26 mouse cellular contexts compared by ENCODE assay signal in genomic region chr17:37242198-37242597, GRCm38 (mm10). TPM values are rescaled to one million over a fixed set of nuclear protein-coding genes. Genes with fewer than 3 reads are reported as not detected.
A peak's percentile ranks its signal among the peaks of the same experiment; 100 is the strongest.
DNase-seq lines count a peak whose midpoint lies in the region; ATAC-seq and TF ChIP-seq lines count a peak whose summit lies in the region.
"Had no signal": no experiment of that assay in that cellular context is flagged by ENCODE, and none has a peak within 500 bp of the region (broad histone marks: within the 10 kb centered on the region; RNA-seq: fewer than 3 reads in every experiment).

No protein-coding gene starts in this region.

- H3K27me3 ChIP-seq in intestine, embryonic 15.5 days (replicated peaks): no peaks in the 10 kb centered on the region
- no peaks in the 10 kb centered on the region for H3K27me3 ChIP-seq in intestine, postnatal 0 days (replicated peaks; ENCODE audit: control insufficient read depth, insufficient read depth, low read length)
- H3K27me3 ChIP-seq in ES-Bruce4 (ENCODE audit: control insufficient read depth, insufficient read depth, low read length, poor library complexity, severe bottlenecking): no peaks in the 10 kb centered on the region
- H3K27me3 ChIP-seq in liver, embryonic 16.5 days (ENCODE audit: control insufficient read depth, insufficient read depth, low read depth, low read length): no peaks in the 10 kb centered on the region
- H3K27me3 ChIP-seq in hindbrain, embryonic 11.5 days (ENCODE audit: control insufficient read depth, insufficient read depth, low read length): no peaks in the 10 kb centered on the region
- H3K27me3 ChIP-seq: embryonic facial prominence, embryonic 12.5 days; heart, embryonic 15.5 days; hindbrain, embryonic 15.5 days had no signal

- no peak for TF ChIP-seq CTCF in intestine, postnatal 0 days (IDR thresholded peaks at IDR 0.05; ENCODE audit: low read depth)
- no peak for TF ChIP-seq CTCF in ES-Bruce4 (IDR thresholded peaks at IDR 0.05; ENCODE audit: low read depth, low read length)

- peak; percentile 62 for ATAC-seq in intestine, embryonic 15.5 days
- no peak for ATAC-seq in intestine, postnatal 0 days
- ATAC-seq in liver, embryonic 16.5 days (ENCODE audit: low read depth): peak; percentile 58; the same call in 1 of the 2 replicates
- ATAC-seq in hindbrain, embryonic 11.5 days (ENCODE audit: low FRiP score): no peak
- ATAC-seq: activated CD4-positive, CD25-positive, alpha-beta regulatory T cell, adult 4 months; CD4-positive, CD25-positive, alpha-beta regulatory T cell, adult 4 months; forebrain, embryonic 16.5 days had no signal

- no peak for TF ChIP-seq EP300 in ES-Bruce4 (IDR thresholded peaks at IDR 0.05; ENCODE audit: insufficient read depth, low read depth, low read length)

- H3K4me2 ChIP-seq in intestine, embryonic 15.5 days (replicated peaks): no peak overlapping the region
- H3K4me2 ChIP-seq in intestine, postnatal 0 days (replicated peaks; ENCODE audit: low read depth): no peak overlapping the region
- H3K4me2 ChIP-seq in liver, embryonic 16.5 days (ENCODE audit: low read depth, low read length): no peak overlapping the region
- H3K4me2 ChIP-seq in hindbrain, embryonic 11.5 days (replicated peaks; ENCODE audit: low read depth, low read length): no peak overlapping the region
- H3K4me2 ChIP-seq: embryonic facial prominence, embryonic 12.5 days; heart, embryonic 11.5 days; heart, embryonic 15.5 days; hindbrain, embryonic 15.5 days had no signal

- H3K9ac ChIP-seq in intestine, embryonic 15.5 days: no peak overlapping the region
- no peak overlapping the region for H3K9ac ChIP-seq in intestine, postnatal 0 days (ENCODE audit: low read depth, low read length)
- H3K9ac ChIP-seq in ES-Bruce4 (ENCODE audit: low read depth, poor library complexity, severe bottlenecking): no peak overlapping the region
- H3K9ac ChIP-seq in liver, embryonic 16.5 days (ENCODE audit: low read depth, low read length): no peak overlapping the region
- no peak overlapping the region for H3K9ac ChIP-seq in hindbrain, embryonic 11.5 days (ENCODE audit: low read depth, low read length)
- H3K9ac ChIP-seq: embryonic facial prominence, embryonic 12.5 days; heart, embryonic 15.5 days; hindbrain, embryonic 15.5 days had no signal

- no peak overlapping the region for H3K27ac ChIP-seq in intestine, embryonic 15.5 days
- no peak overlapping the region for H3K27ac ChIP-seq in intestine, postnatal 0 days (ENCODE audit: low read depth, low read length)
- H3K27ac ChIP-seq in ES-Bruce4 (ENCODE audit: insufficient read depth, low read length): 0 out of 2 replicates have a peak overlapping the region, but pooled peaks have one; percentile 16
- no peak overlapping the region for H3K27ac ChIP-seq in liver, embryonic 16.5 days (ENCODE audit: low read length)
- no peak overlapping the region for H3K27ac ChIP-seq in hindbrain, embryonic 11.5 days (ENCODE audit: low read depth, low read length)
- H3K27ac ChIP-seq: embryonic facial prominence, embryonic 12.5 days; heart, adult 2 months; heart, embryonic 15.5 days; hindbrain, embryonic 15.5 days had no signal

- no peaks in the 10 kb centered on the region for H3K4me1 ChIP-seq in intestine, embryonic 15.5 days (replicated peaks)
- H3K4me1 ChIP-seq in intestine, postnatal 0 days (replicated peaks; ENCODE audit: control insufficient read depth, insufficient read depth, low read length): no peaks in the 10 kb centered on the region
- H3K4me1 ChIP-seq in ES-Bruce4 (ENCODE audit: control insufficient read depth, insufficient read depth, low read length): no peaks in the 10 kb centered on the region
- no peaks in the 10 kb centered on the region for H3K4me1 ChIP-seq in liver, embryonic 16.5 days (ENCODE audit: control insufficient read depth, low read depth, low read length)
- H3K4me1 ChIP-seq in hindbrain, embryonic 11.5 days (replicated peaks; ENCODE audit: control insufficient read depth, insufficient read depth, low read length): no peaks in the 10 kb centered on the region
- H3K4me1 ChIP-seq: embryonic facial prominence, embryonic 12.5 days; heart, embryonic 15.5 days; hindbrain, embryonic 15.5 days had no signal

- WGBS in intestine, embryonic 15.5 days: 10% methylated on average over 3 of the region's 3 CpGs
- 10% methylated on average over 3 of the region's 3 CpGs for whole genome bisulfite sequencing in intestine, postnatal 0 days
- WGBS in liver, embryonic 16.5 days (ENCODE audit: insufficient replicate concordance): 32% methylated on average over 3 of the region's 3 CpGs
- WGBS in hindbrain, embryonic 11.5 days: 53% methylated on average over 3 of the region's 3 CpGs

- H3K36me3 ChIP-seq in intestine, embryonic 15.5 days: no peaks in the 10 kb centered on the region
- H3K36me3 ChIP-seq in intestine, postnatal 0 days (ENCODE audit: control insufficient read depth, insufficient read depth): no peaks in the 10 kb centered on the region
- H3K36me3 ChIP-seq in ES-Bruce4 (ENCODE audit: control insufficient read depth, insufficient read depth, low read length, poor library complexity, severe bottlenecking): no peaks in the 10 kb centered on the region
- no peaks in the 10 kb centered on the region for H3K36me3 ChIP-seq in liver, embryonic 16.5 days (ENCODE audit: control insufficient read depth, insufficient read depth)
- H3K36me3 ChIP-seq in hindbrain, embryonic 11.5 days (ENCODE audit: control insufficient read depth, insufficient read depth, low read length): no peaks in the 10 kb centered on the region
- H3K36me3 ChIP-seq: embryonic facial prominence, embryonic 12.5 days; heart, embryonic 15.5 days; hindbrain, embryonic 15.5 days had no signal

- no peak for TF ChIP-seq POLR2A in ES-Bruce4 (IDR thresholded peaks at IDR 0.05; ENCODE audit: insufficient read depth, low read length)

- no peak overlapping the region for H3K4me3 ChIP-seq in intestine, embryonic 15.5 days (replicated peaks)
- no peak overlapping the region for H3K4me3 ChIP-seq in intestine, postnatal 0 days (ENCODE audit: low read depth, low read length)
- no peak overlapping the region for H3K4me3 ChIP-seq in ES-Bruce4 (ENCODE audit: low read depth, low read length)
- H3K4me3 ChIP-seq in liver, embryonic 16.5 days (ENCODE audit: low read depth, low read length): no peak overlapping the region
- no peak overlapping the region for H3K4me3 ChIP-seq in hindbrain, embryonic 11.5 days (ENCODE audit: low read depth, low read length)
- H3K4me3 ChIP-seq: embryonic facial prominence, embryonic 12.5 days; heart, adult 2 months; heart, embryonic 15.5 days; hindbrain, embryonic 15.5 days had no signal

- DNase-seq in yolk sac, embryonic 10.5 days (ENCODE audit: low spot score): peak; percentile 48
- no peak for DNase-seq in lung, postnatal 4 days
- DNase-seq in hindbrain, embryonic 11.5 days (ENCODE audit: low spot score): no peak
- DNase-seq: adrenal gland, postnatal 14 days; B cell, adult 2 months; cerebellum, adult 11-12 months; cerebellum, adult 9-10 months; cerebellum, postnatal 25 days; gastrocnemius, postnatal 10 days; heart, adult 2 months; heart, postnatal 14 days had no signal

- H3K9me3 ChIP-seq in intestine, embryonic 15.5 days: no peaks in the 10 kb centered on the region; the same call in 1 of the 2 replicates
- no peaks in the 10 kb centered on the region for H3K9me3 ChIP-seq in intestine, postnatal 0 days (ENCODE audit: control insufficient read depth)
- peaks cover 23% of the 10 kb centered on the region for H3K9me3 ChIP-seq in ES-Bruce4 (replicated peaks; ENCODE audit: control insufficient read depth, insufficient read depth, low read length, poor library complexity, severe bottlenecking)
- no peaks in the 10 kb centered on the region for H3K9me3 ChIP-seq in liver, embryonic 16.5 days (replicated peaks; ENCODE audit: control insufficient read depth, low read length)
- H3K9me3 ChIP-seq in hindbrain, embryonic 11.5 days (ENCODE audit: control insufficient read depth, low read length): no peaks in the 10 kb centered on the region
- H3K9me3 ChIP-seq: embryonic facial prominence, embryonic 12.5 days; heart, embryonic 15.5 days; hindbrain, embryonic 15.5 days had no signal

RNA-seq across cellular contexts. Expression of gene Olfr97, which starts 5.1 kb away (rescaled TPM):
- not detected in 2 replicates for polyA plus RNA-seq in intestine, embryonic 15.5 days (2015; fragmentation: Nextera tagmentation; extraction: Ambion mirVana)
- not detected in 2 replicates for polyA plus RNA-seq in intestine, postnatal 0 days (2015; fragmentation: Nextera tagmentation; extraction: Ambion mirVana)
- not detected in 2 replicates for polyA plus RNA-seq in ES-Bruce4 (2011; ENCODE audit: insufficient read depth, insufficient read length, low read depth, missing spikeins)
- polyA plus RNA-seq in liver, embryonic 16.5 days (2015; fragmentation: Nextera tagmentation; extraction: Ambion mirVana): not detected in 2 replicates
- not detected in 2 replicates for polyA plus RNA-seq in hindbrain, embryonic 11.5 days (2014; fragmentation: Nextera tagmentation; extraction: Ambion mirVana)
- polyA plus RNA-seq: activated CD4-positive, CD25-positive, alpha-beta regulatory T cell, adult 4 months; CD4-positive, CD25-positive, alpha-beta regulatory T cell, adult 4 months; cortical plate, adult 2 months; embryonic facial prominence, embryonic 12.5 days; forebrain, embryonic 11.5 days; forebrain, embryonic 16.5 days; frontal cortex, adult 2 months; gonadal fat pad, adult 2 months; heart, adult 2 months; heart, embryonic 11.5 days; heart, embryonic 15.5 days; hindbrain, embryonic 15.5 days had no signal

RNA-seq across cellular contexts. Expression of gene Olfr98, which starts 21.4 kb away (rescaled TPM):
- polyA plus RNA-seq in intestine, embryonic 15.5 days (2015; fragmentation: Nextera tagmentation; extraction: Ambion mirVana): not detected in 2 replicates
- not detected in 2 replicates for polyA plus RNA-seq in intestine, postnatal 0 days (2015; fragmentation: Nextera tagmentation; extraction: Ambion mirVana)
- not detected in 2 replicates for polyA plus RNA-seq in ES-Bruce4 (2011; ENCODE audit: insufficient read depth, insufficient read length, low read depth, missing spikeins)
- not detected in 2 replicates for polyA plus RNA-seq in liver, embryonic 16.5 days (2015; fragmentation: Nextera tagmentation; extraction: Ambion mirVana)
- polyA plus RNA-seq in hindbrain, embryonic 11.5 days (2014; fragmentation: Nextera tagmentation; extraction: Ambion mirVana): not detected in 2 replicates
- polyA plus RNA-seq: CD4-positive, CD25-positive, alpha-beta regulatory T cell, adult 4 months; cortical plate, adult 2 months; embryonic facial prominence, embryonic 12.5 days; forebrain, embryonic 11.5 days; forebrain, embryonic 16.5 days; frontal cortex, adult 2 months; gonadal fat pad, adult 2 months; heart, adult 2 months; heart, embryonic 11.5 days; heart, embryonic 15.5 days; hindbrain, embryonic 15.5 days had no signal

RNA-seq across cellular contexts. Expression of gene Olfr96, which starts 22.3 kb away (rescaled TPM):
- polyA plus RNA-seq in intestine, embryonic 15.5 days (2015; fragmentation: Nextera tagmentation; extraction: Ambion mirVana): not detected in 2 replicates
- not detected in 2 replicates for polyA plus RNA-seq in intestine, postnatal 0 days (2015; fragmentation: Nextera tagmentation; extraction: Ambion mirVana)
- polyA plus RNA-seq in ES-Bruce4 (2011; ENCODE audit: insufficient read depth, insufficient read length, low read depth, missing spikeins): not detected in 2 replicates
- not detected in 2 replicates for polyA plus RNA-seq in liver, embryonic 16.5 days (2015; fragmentation: Nextera tagmentation; extraction: Ambion mirVana)
- polyA plus RNA-seq in hindbrain, embryonic 11.5 days (2014; fragmentation: Nextera tagmentation; extraction: Ambion mirVana): not detected in 2 replicates
- polyA plus RNA-seq: activated CD4-positive, CD25-positive, alpha-beta regulatory T cell, adult 4 months; CD4-positive, CD25-positive, alpha-beta regulatory T cell, adult 4 months; cortical plate, adult 2 months; embryonic facial prominence, embryonic 12.5 days; forebrain, embryonic 11.5 days; forebrain, embryonic 16.5 days; frontal cortex, adult 2 months; gonadal fat pad, adult 2 months; heart, adult 2 months; heart, embryonic 11.5 days; heart, embryonic 15.5 days; hindbrain, embryonic 15.5 days had no signal

RNA-seq across cellular contexts. Expression of gene H2-M3, which starts 27.8 kb away (rescaled TPM):
- polyA plus RNA-seq in intestine, embryonic 15.5 days (2015; fragmentation: Nextera tagmentation; extraction: Ambion mirVana): 4.8 and 4.9 TPM in 2 replicates
- 2.9 and 3.4 TPM in 2 replicates for polyA plus RNA-seq in intestine, postnatal 0 days (2015; fragmentation: Nextera tagmentation; extraction: Ambion mirVana)
- polyA plus RNA-seq in ES-Bruce4 (2011; ENCODE audit: insufficient read depth, insufficient read length, low read depth, missing spikeins): 3.3 and 3.4 TPM in 2 replicates
- polyA plus RNA-seq in liver, embryonic 16.5 days (2015; fragmentation: Nextera tagmentation; extraction: Ambion mirVana): 2.2 and 2.6 TPM in 2 replicates
- 0.93 and 1.3 TPM in 2 replicates for polyA plus RNA-seq in hindbrain, embryonic 11.5 days (2014; fragmentation: Nextera tagmentation; extraction: Ambion mirVana)

RNA-seq across cellular contexts. Expression of gene Olfr95, which starts 29.3 kb away (rescaled TPM):
- polyA plus RNA-seq in intestine, embryonic 15.5 days (2015; fragmentation: Nextera tagmentation; extraction: Ambion mirVana): not detected in 2 replicates
- polyA plus RNA-seq in intestine, postnatal 0 days (2015; fragmentation: Nextera tagmentation; extraction: Ambion mirVana): not detected in 2 replicates
- 0.12 TPM in 1 of 2 replicates, not detected in the other for polyA plus RNA-seq in ES-Bruce4 (2011; ENCODE audit: insufficient read depth, insufficient read length, low read depth, missing spikeins)
- polyA plus RNA-seq in liver, embryonic 16.5 days (2015; fragmentation: Nextera tagmentation; extraction: Ambion mirVana): not detected in 2 replicates
- polyA plus RNA-seq in hindbrain, embryonic 11.5 days (2014; fragmentation: Nextera tagmentation; extraction: Ambion mirVana): not detected in 2 replicates
- polyA plus RNA-seq: activated CD4-positive, CD25-positive, alpha-beta regulatory T cell, adult 4 months; CD4-positive, CD25-positive, alpha-beta regulatory T cell, adult 4 months; cortical plate, adult 2 months; embryonic facial prominence, embryonic 12.5 days; forebrain, embryonic 11.5 days; forebrain, embryonic 16.5 days; frontal cortex, adult 2 months; gonadal fat pad, adult 2 months; heart, adult 2 months; heart, embryonic 11.5 days; heart, embryonic 15.5 days; hindbrain, embryonic 15.5 days had no signal

Comparison
In these comparisons a context has a peak if more than half of its experiments do, and no peak if none do; other contexts are left out.
1. ATAC-seq: peak in intestine, embryonic 15.5 days (single experiment) and liver, embryonic 16.5 days (single experiment); none in intestine, postnatal 0 days (single experiment) and hindbrain, embryonic 11.5 days (single experiment).